Mouse (Mus musculus): ENCODE results near the gene Guca1b.

GRCm38 (mm10) chr17:47359964-47360363 lies 25.2 kb upstream of the Guca1b start:
- peak; percentile 74 for TF ChIP-seq CTCF (IDR thresholded peaks at IDR 0.05; ENCODE audit: low read depth)
- TF ChIP-seq EP300 (optimal IDR thresholded peaks at IDR 0.05) = no peak

Measured in stomach, postnatal 0 days (tissue).